Mouse (Mus musculus) liver, adult 2 months (tissue): ENCODE results near the gene Rras.

Experiments used
- CTCF ChIP-seq: fragments of 200-500 bp; IDR thresholded peaks from 2 replicates; pipeline ENCODE4 v1.5.1; 2011; ENCODE audit warnings: low read depth, low read length, control low read depth
- POLR2A ChIP-seq: fragments of 200-500 bp; IDR thresholded peaks from 2 replicates; pipeline ENCODE4 v1.6.1; 2011; ENCODE audit warnings: low read length, control low read depth; ENCODE audit not compliant: insufficient read depth; ENCODE audit errors: extremely low read depth

DNA sequence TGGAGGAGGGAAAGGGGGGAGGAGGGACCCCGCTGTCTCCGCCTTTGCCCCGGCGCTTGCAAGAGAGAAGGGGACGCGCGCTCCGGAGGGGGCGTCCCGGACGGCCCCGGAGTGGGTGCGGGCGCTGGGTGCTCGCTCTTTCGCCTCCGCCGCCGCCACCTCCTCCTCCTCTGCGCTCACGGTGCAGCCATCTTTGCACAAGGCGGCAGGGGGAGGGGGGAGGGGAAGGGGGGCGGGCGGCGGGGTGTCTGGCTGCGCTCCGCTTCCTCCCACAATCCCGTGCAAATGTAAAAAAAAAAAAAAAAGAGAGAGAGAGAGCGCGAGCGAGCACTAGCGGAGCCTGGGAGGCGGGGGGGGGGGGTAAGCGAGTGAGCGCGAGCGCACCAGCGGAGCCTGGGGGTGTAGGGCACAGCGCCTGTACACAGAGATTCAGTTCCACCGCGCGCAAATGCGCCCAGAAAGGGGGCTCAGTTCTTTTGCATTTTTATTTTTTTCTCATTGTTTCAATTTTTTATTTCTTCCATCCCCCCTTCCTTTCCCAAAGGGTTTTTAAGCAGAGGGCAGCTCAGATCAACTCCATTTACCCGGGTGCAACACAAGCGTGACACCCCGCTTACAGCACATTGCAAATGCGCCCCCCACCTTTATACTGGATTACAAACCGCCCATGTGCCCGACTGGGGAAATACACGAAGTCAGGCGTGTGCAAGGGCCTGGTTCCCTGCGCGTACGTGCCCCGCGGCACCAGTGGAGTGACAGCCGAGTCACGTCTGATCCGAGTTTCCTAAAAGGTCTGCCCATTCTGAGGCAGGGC is 35.6 kb downstream of the Rras start:
- no peak for TF ChIP-seq CTCF
- TF ChIP-seq POLR2A, result no peak
